Mouse (Mus musculus) gastrocnemius, adult 2 months (tissue): ENCODE measurements around the gene C2cd5. TPM values are rescaled to one million over a fixed set of nuclear protein-coding genes. Genes with fewer than 3 reads are reported as not detected.
A peak's percentile ranks its signal among the peaks of the same experiment; 100 is the strongest.

Source experiments
- DNase-seq: peaks from one replicate; pipeline ENCODE4 v3.0.0; 2022
- H3K27ac ChIP-seq: fragments of 200-600 bp; 2 replicates; pipeline ENCODE4 v1.8.1; 2022; ENCODE audit warnings: mild to moderate bottlenecking
- H3K4me3 ChIP-seq: fragments of 200-600 bp; 2 replicates; pipeline ENCODE4 v1.8.1; 2022; ENCODE audit warnings: mild to moderate bottlenecking, moderate library complexity
- CTCF ChIP-seq: fragments of 200-600 bp; IDR thresholded peaks from 2 replicates; pipeline ENCODE4 v1.8.1; 2022; ENCODE audit warnings: antibody characterized with exemption, mild to moderate bottlenecking, moderate library complexity
- intact Hi-C: fragments of 180-260 bp; cut with DNase I; formaldehyde crosslinking; loops from one replicate; pipeline ENCODE4 v1.15.1; 2025
- total RNA-seq, 2 experiments: library from RNA; stranded (reverse); gene quantifications; 2 replicates each; pipeline ENCODE4 v1.2.3; 2021

The C2cd5 gene
- total RNA-seq, 2 experiments from 2014 or later: 6.9 to 11.9 TPM

- intact Hi-C loops: no loop called here
- TF ChIP-seq CTCF: no peak
- no peak for DNase-seq
- no peak overlapping the region for H3K27ac ChIP-seq
- no peak overlapping the region for H3K4me3 ChIP-seq
These were observed 8.1 kb upstream of the C2cd5 start for GRCm38 (mm10) chr6:143108031-143108430.

- Histone ChIP-seq H3K27ac (no peak overlapping the region), H3K4me3 (no peak overlapping the region)
- DNase-seq: no peak
- no peak for TF ChIP-seq CTCF
- intact Hi-C loops: no loop called here
These were observed 7.7 kb upstream of the C2cd5 start for GRCm38 (mm10) chr6:143107611-143108010.

GRCm38 (mm10) chr6:143105766-143106165 is 5.8 kb upstream of the C2cd5 start:
- Histone ChIP-seq H3K27ac (no peak overlapping the region), H3K4me3 (no peak overlapping the region)
- TF ChIP-seq CTCF: no peak
- intact Hi-C loops: no loop called here
- DNase-seq: no peak

- H3K27ac ChIP-seq: no peak overlapping the region
- intact Hi-C loops: no loop called here
- no peak for DNase-seq
- peak; percentile 8; the same call in 1 of the 2 replicates for TF ChIP-seq CTCF
- H3K4me3 ChIP-seq: no peak overlapping the region
These were observed 4.2 kb upstream of the C2cd5 start for GRCm38 (mm10) chr6:143103981-143104680.

GRCm38 (mm10) chr6:143100478-143101115 is 656 bp upstream of the C2cd5 start:
- intact Hi-C loops: no loop called here
- Histone ChIP-seq H3K4me3 (peak overlapping the region; percentile 89), H3K27ac (peak overlapping the region; percentile 95)
- TF ChIP-seq CTCF: no peak
- DNase-seq: no peak

GRCm38 (mm10) chr6:143099281-143099680 is 660 bp downstream of the C2cd5 start:
- peak overlapping the region; percentile 89 for H3K4me3 ChIP-seq
- peak; percentile 57 for DNase-seq
- H3K27ac ChIP-seq: peak overlapping the region; percentile 95
- no peak for TF ChIP-seq CTCF
- intact Hi-C loops: loop anchor here (2.0 kb wide), 1 partner anchor 68 kb away; the partner anchor contains the start of gene Etnk1

- Histone ChIP-seq H3K27ac (no peak overlapping the region), H3K4me3 (no peak overlapping the region)
- intact Hi-C loops: no loop called here
- no peak for DNase-seq
- TF ChIP-seq CTCF: no peak
These were observed 4.8 kb downstream of the C2cd5 start for GRCm38 (mm10) chr6:143095126-143095525.

GRCm38 (mm10) chr6:143092856-143093255 is 7.1 kb downstream of the C2cd5 start:
- no peak for TF ChIP-seq CTCF
- intact Hi-C loops: no loop called here

GRCm38 (mm10) chr6:143091076-143091475 is 8.9 kb downstream of the C2cd5 start:
- intact Hi-C loops: no loop called here
- TF ChIP-seq CTCF: no peak
- H3K27ac ChIP-seq: no peak overlapping the region
- no peak for DNase-seq
- no peak overlapping the region for H3K4me3 ChIP-seq

More at GRCm38 (mm10) chr6:143092856-143093255, 7.1 kb downstream of the C2cd5 start:
- H3K27ac ChIP-seq: no peak overlapping the region
- no peak overlapping the region for H3K4me3 ChIP-seq
- DNase-seq: no peak

- intact Hi-C loops: no loop called here
- H3K27ac ChIP-seq: no peak overlapping the region
- no peak for DNase-seq
- no peak overlapping the region for H3K4me3 ChIP-seq
- no peak for TF ChIP-seq CTCF
These were observed 12.6 kb downstream of the C2cd5 start for GRCm38 (mm10) chr6:143087332-143087731.

GRCm38 (mm10) chr6:143085898-143086297 is 14.0 kb downstream of the C2cd5 start:
- Histone ChIP-seq H3K27ac (no peak overlapping the region), H3K4me3 (no peak overlapping the region)
- TF ChIP-seq CTCF: no peak
- DNase-seq: no peak
- intact Hi-C loops: no loop called here

GRCm38 (mm10) chr6:143084314-143085025 is 15.5 kb downstream of the C2cd5 start:
- TF ChIP-seq CTCF: no peak
- intact Hi-C loops: no loop called here
- H3K4me3 ChIP-seq: no peak overlapping the region
- H3K27ac ChIP-seq: 0 out of 2 replicates have a peak overlapping the region, but pooled peaks have one; percentile 12
- DNase-seq: no peak
